Mouse (Mus musculus): ENCODE measurements around the gene Slc6a6.

Slc6a6 gene

GRCm38 (mm10) chr6:91785018-91785417 is 101.2 kb downstream of the Slc6a6 start:
- DNase-seq (ENCODE audit: low spot score), result no peak

- no peak for DNase-seq (ENCODE audit: low spot score)
These were observed 104.5 kb downstream of the Slc6a6 start for GRCm38 (mm10) chr6:91788311-91788798.

DNA sequence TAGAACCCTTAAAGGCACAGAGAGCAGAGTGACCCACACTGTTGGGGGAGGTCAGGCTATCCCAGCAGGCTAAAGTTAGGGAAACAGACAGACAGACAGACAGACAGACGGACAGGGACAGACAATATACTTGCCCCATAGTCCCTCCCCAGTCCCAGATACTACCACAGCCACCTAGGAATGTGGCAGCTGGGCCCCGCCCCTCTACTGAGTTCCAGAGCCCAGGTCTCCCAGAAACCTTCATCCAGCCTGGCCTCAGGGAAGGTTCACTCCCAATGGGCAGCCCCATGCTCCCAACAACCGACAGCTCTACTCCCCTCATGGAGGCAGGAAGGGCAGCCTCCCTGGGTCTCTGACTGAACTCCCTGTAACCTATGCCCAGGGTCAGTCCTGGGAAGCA is 111.8 kb downstream of the Slc6a6 start:
- DNase-seq (ENCODE audit: low spot score), result no peak

DNA sequence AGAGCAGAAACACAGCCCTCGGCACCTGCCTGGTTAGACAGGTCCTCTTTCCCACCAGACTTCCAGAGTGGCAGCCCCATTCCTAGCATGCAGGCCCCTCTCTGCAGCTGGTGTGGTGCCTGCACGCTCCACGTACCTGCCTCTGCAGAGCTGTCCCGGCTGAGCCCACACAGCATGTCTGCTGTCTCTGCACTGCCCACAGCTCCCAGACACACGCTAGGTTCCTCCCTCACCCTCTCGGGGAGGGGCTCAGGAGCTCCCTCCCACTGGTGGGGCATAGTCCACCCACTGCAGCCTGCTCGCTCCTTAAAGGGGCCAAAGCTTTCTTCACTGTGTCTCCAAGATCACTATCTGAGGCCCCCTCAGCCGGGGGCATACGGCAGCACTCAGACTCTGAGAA is 112.2 kb downstream of the Slc6a6 start:
- no peak for DNase-seq (ENCODE audit: low spot score)

- no peak for DNase-seq (ENCODE audit: low spot score)
These were observed 112.9 kb downstream of the Slc6a6 start for GRCm38 (mm10) chr6:91796736-91797135.

GRCm38 (mm10) chr6:91798496-91798895 is 114.6 kb downstream of the Slc6a6 start:
- no peak for DNase-seq (ENCODE audit: low spot score)

GRCm38 (mm10) chr6:91804177-91804576 is 120.3 kb downstream of the Slc6a6 start:
- DNase-seq (ENCODE audit: low spot score), result no peak

DNA sequence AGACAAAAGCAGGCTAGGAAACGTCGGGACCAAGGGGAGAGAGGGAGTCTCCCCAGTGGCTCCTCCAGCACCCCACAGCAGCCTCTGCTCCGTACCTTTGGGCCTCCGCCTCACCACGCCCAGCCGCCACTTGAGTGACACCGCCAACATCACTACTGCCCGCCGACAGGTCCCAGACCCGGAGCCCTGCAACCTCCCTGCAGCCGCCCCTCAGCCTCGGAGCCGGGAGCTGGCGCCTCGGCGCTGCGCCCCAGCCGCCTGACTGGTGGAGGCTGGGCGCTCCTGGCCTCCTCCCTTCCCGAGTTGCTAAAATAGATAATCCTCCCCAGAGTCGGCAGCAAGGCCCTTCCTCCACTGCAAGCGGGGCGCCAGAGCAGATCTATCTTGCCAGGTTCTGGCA is 123.3 kb downstream of the Slc6a6 start:
- DNase-seq (ENCODE audit: low spot score), result no peak

- DNase-seq (ENCODE audit: low spot score), result no peak
These were observed 124.2 kb downstream of the Slc6a6 start for GRCm38 (mm10) chr6:91808022-91808421.
